Mouse (Mus musculus) kidney, adult 11 months (tissue): ENCODE measurements around the gene Hic2.
A peak's percentile ranks its signal among the peaks of the same experiment; 100 is the strongest.

Source experiments
- DNase-seq: peaks from one replicate; pipeline ENCODE4 v3.0.0; 2022

Hic2 gene

GRCm38 (mm10) chr16:17234916-17235665, 1.7 kb downstream of the Hic2 start:
- DNase-seq, result peak; percentile 58

GRCm38 (mm10) chr16:17237634-17238033, 4.3 kb downstream of the Hic2 start:
- DNase-seq, result no peak

GRCm38 (mm10) chr16:17239409-17239808, 6.0 kb downstream of the Hic2 start:
- peak; percentile 40 for DNase-seq

GRCm38 (mm10) chr16:17243731-17244130, 10.4 kb downstream of the Hic2 start:
- DNase-seq, result no peak

GRCm38 (mm10) chr16:17244996-17245395, 11.6 kb downstream of the Hic2 start:
- no peak for DNase-seq

- peak; percentile 77 for DNase-seq
Observed at GRCm38 (mm10) chr16:17247727-17248126, 14.4 kb downstream of the Hic2 start.

GRCm38 (mm10) chr16:17249135-17249534, 15.8 kb downstream of the Hic2 start:
- DNase-seq, result no peak

- peak; percentile 94 for DNase-seq
Observed at GRCm38 (mm10) chr16:17251539-17251938, 18.2 kb downstream of the Hic2 start.

- DNase-seq, result no peak
Observed at GRCm38 (mm10) chr16:17252086-17252726, 18.8 kb downstream of the Hic2 start.

GRCm38 (mm10) chr16:17252841-17253240, 19.5 kb downstream of the Hic2 start:
- DNase-seq, result no peak

- peak; percentile 43 for DNase-seq
Observed at GRCm38 (mm10) chr16:17254005-17254597, 20.7 kb downstream of the Hic2 start.

- DNase-seq, result no peak
Observed at GRCm38 (mm10) chr16:17255270-17255669, 21.9 kb downstream of the Hic2 start.

GRCm38 (mm10) chr16:17257359-17257821, 24.0 kb downstream of the Hic2 start:
- peak; percentile 39 for DNase-seq

- DNase-seq, result no peak
Observed at GRCm38 (mm10) chr16:17258917-17259316, 25.5 kb downstream of the Hic2 start.

GRCm38 (mm10) chr16:17261341-17261740, 28.0 kb downstream of the Hic2 start:
- DNase-seq, result no peak

- no peak for DNase-seq
Observed at GRCm38 (mm10) chr16:17266113-17266512, 32.7 kb downstream of the Hic2 start.

GRCm38 (mm10) chr16:17267937-17268336, 34.6 kb downstream of the Hic2 start:
- no peak for DNase-seq

- no peak for DNase-seq
Observed at GRCm38 (mm10) chr16:17269872-17270271, 36.5 kb downstream of the Hic2 start.

- peak; percentile 37 for DNase-seq
Observed at GRCm38 (mm10) chr16:17271124-17271523, 37.8 kb downstream of the Hic2 start.

- no peak for DNase-seq
Observed at GRCm38 (mm10) chr16:17271856-17272255, 38.5 kb downstream of the Hic2 start.

- no peak for DNase-seq
Observed at GRCm38 (mm10) chr16:17275721-17276120, 42.3 kb downstream of the Hic2 start, which contains the start of gene Tmem191c. Tmem191c (plus strand) TSS chr16:17276077.

GRCm38 (mm10) chr16:17276164-17277151, 43.1 kb downstream of the Hic2 start:
- DNase-seq, result peak; percentile 92
